Mouse (Mus musculus) kidney, embryonic 14.5 days (tissue): ENCODE data around the gene Ap1ar. TPM values are rescaled to one million over a fixed set of nuclear protein-coding genes. Genes with fewer than 3 reads are reported as not detected.

Experiments
- ATAC-seq: fragments of 200-750 bp; cut with Nextera tagmentation; 2 replicates; pipeline ENCODE4 v1.8.0; 2017; ENCODE audit warnings: moderate number of reproducible peaks, mild to moderate bottlenecking, moderate TSS enrichment, moderate library complexity; ENCODE audit not compliant: low FRiP score, low TSS enrichment
- H3K27ac ChIP-seq: fragments of 300-500 bp; sonication (generic); 2 replicates; pipeline ENCODE4 v1.5.1; 2014; ENCODE audit warnings: low read depth, mild to moderate bottlenecking, low read length, moderate library complexity, mixed read lengths
- H3K27me3 ChIP-seq: fragments of 300-500 bp; sonication (generic); 2 replicates; pipeline ENCODE4 v1.6.1; 2014; ENCODE audit warnings: mild to moderate bottlenecking, low read length; ENCODE audit not compliant: control insufficient read depth, insufficient read depth
- H3K36me3 ChIP-seq: fragments of 300-500 bp; sonication (generic); 2 replicates; pipeline ENCODE4 v1.6.1; 2014; ENCODE audit warnings: low read length, mixed read lengths; ENCODE audit not compliant: control insufficient read depth, insufficient read depth
- H3K4me1 ChIP-seq: fragments of 300-500 bp; sonication (generic); 2 replicates; pipeline ENCODE4 v1.6.1; 2014; ENCODE audit warnings: low read length, mixed read lengths; ENCODE audit not compliant: control insufficient read depth, insufficient read depth
- H3K4me2 ChIP-seq: fragments of 300-500 bp; sonication (generic); replicated peaks from 2 replicates; pipeline ENCODE4 v1.6.1; 2014; ENCODE audit warnings: low read depth, mild to moderate bottlenecking, low read length
- H3K4me3 ChIP-seq: fragments of 300-500 bp; sonication (generic); 2 replicates; pipeline ENCODE4 v1.5.1; 2014; ENCODE audit warnings: mild to moderate bottlenecking, low read length
- H3K9ac ChIP-seq: fragments of 300-500 bp; sonication (generic); 2 replicates; pipeline ENCODE4 v1.6.1; 2014; ENCODE audit warnings: low read depth, mild to moderate bottlenecking, low read length, moderate library complexity
- H3K9me3 ChIP-seq: fragments of 300-500 bp; sonication (generic); 2 replicates; pipeline ENCODE4 v1.6.1; 2016; ENCODE audit warnings: low read length; ENCODE audit not compliant: control insufficient read depth
- WGBS: fragments of 180-500 bp; shearing (Covaris S2); extraction: QIAGEN DNeasy Blood & Tissue Kit; methylation state at CpG from one replicate; pipeline ENCODE4 v1.1.7; 2014; 5-methylcytosine and 5-hydroxymethylcytosine counted together
- polyA plus RNA-seq: library from polyadenylated mRNA; unstranded; fragments of >200 nt; fragmentation: Nextera tagmentation; extraction: Ambion mirVana; gene quantifications from 2 replicates; pipeline ENCODE4 v1.2.1, GENCODE M21; 2014

Ap1ar gene
- polyA plus RNA-seq, 1 experiment from 2014 or later: 60.9 TPM

DNA sequence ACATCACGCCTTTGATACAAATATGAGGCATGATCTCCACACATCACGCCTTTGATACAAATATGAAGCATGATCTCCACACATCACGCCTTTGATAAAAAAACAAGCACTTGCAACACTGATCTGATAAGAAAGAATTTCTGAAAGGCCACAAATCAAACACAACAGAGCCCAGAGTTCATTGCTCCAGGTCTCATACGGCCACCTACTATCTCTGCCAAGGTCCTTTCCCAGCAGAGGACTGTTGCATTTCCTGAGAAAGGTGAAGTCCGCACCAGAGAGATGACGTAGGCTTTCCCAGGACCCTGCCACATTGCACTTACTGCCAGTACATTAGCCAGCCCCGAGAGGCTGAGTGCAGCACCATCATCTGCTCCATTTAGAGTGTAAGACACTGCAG lies 28.2 kb downstream of the Ap1ar start:
- 94% methylated on average over 7 of the region's 7 CpGs for WGBS

DNA sequence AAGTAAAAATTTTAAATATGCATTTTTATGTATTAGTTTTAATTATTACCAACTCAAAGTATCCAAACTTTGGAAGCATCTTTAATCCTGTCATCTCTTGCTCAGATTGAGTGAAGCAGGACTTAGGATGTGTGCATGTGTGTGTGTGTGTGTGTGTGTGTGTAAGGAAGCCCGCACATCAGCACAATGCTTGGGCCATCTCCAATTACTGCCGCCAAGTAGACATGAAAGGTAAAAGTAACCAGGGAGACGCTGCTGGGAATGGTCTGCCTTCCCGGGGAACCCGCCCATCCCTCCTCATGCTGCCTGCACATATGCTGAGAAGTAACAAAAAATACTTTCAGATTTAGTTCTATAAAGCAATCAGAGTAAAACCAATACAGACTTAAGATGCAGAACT lies 29.5 kb downstream of the Ap1ar start:
- H3K9me3 ChIP-seq: no peaks in the 10 kb centered on the region
- H3K36me3 ChIP-seq: peaks cover 43% of the 10 kb centered on the region
- H3K4me2 ChIP-seq: no peak overlapping the region
- no peak for ATAC-seq
- H3K27ac ChIP-seq: no peak overlapping the region
- H3K4me1 ChIP-seq: peaks cover 2% of the 10 kb centered on the region; the same call in 1 of the 2 replicates
- WGBS: 80% methylated on average over 5 of the region's 5 CpGs
- H3K9ac ChIP-seq: no peak overlapping the region
- no peak overlapping the region for H3K4me3 ChIP-seq
- no peaks in the 10 kb centered on the region for H3K27me3 ChIP-seq

More for the DNA sequence above, 28.2 kb downstream of the Ap1ar start:
- no peak overlapping the region for H3K27ac ChIP-seq
- H3K4me1 ChIP-seq: no peaks in the 10 kb centered on the region
- H3K9ac ChIP-seq: no peak overlapping the region
- H3K4me2 ChIP-seq: no peak overlapping the region
- peaks cover 52% of the 10 kb centered on the region for H3K36me3 ChIP-seq
- no peak overlapping the region for H3K4me3 ChIP-seq
- no peaks in the 10 kb centered on the region for H3K27me3 ChIP-seq
- ATAC-seq: no peak
- H3K9me3 ChIP-seq: no peaks in the 10 kb centered on the region

DNA sequence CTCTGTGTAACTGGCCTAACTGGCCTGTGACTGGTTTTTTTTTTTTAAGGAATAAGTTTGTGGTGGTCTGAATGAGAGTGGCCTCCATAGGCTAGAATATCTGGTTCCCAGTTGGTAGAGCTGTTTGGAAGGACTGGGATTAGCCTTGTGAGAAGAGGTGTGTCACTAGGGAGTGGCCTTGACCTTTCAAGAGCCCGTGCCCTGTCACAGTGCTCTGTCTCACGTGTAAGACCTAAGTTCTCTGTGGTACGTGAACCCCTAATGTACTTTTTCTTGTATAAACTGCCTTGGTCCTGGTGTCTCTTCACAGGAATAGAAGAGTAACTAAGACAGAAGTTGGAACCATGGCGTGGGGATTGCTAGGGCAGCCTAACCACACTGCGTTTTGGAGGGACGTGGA lies 31.3 kb downstream of the Ap1ar start:
- Histone ChIP-seq H3K9ac (no peak overlapping the region), H3K4me2 (no peak overlapping the region), H3K4me3 (no peak overlapping the region), H3K27ac (no peak overlapping the region), H3K9me3 (no peaks in the 10 kb centered on the region), H3K36me3 (peaks cover 34% of the 10 kb centered on the region), H3K27me3 (no peaks in the 10 kb centered on the region), H3K4me1 (peaks cover 5% of the 10 kb centered on the region; the same call in 1 of the 2 replicates)
- 90% methylated on average over 6 of the region's 6 CpGs for WGBS
- ATAC-seq: no peak

DNA sequence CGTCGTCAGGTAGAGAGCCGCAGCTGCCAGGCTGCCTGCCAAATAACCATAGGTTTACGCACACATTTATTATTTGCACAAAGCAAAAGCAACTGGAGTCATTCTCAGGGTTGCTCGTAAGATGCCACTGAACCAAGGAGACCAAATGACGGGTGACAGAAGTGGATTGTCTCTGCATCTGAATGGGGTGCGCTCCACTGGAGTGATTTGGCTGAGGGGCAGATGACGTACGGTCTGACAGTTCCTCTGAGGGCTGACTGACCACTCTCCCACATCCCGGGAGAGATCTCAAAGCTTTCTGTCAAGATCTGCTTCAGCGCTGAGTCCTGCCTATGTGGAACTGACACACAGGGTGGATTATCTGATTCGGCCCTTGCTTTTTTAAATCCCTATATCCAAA lies 32.3 kb downstream of the Ap1ar start:
- ATAC-seq: no peak
- H3K27me3 ChIP-seq: no peaks in the 10 kb centered on the region
- peaks cover 28% of the 10 kb centered on the region for H3K36me3 ChIP-seq
- H3K4me3 ChIP-seq: no peak overlapping the region
- H3K4me1 ChIP-seq: peaks cover 5% of the 10 kb centered on the region; the same call in 1 of the 2 replicates
- H3K4me2 ChIP-seq: no peak overlapping the region
- H3K9ac ChIP-seq: no peak overlapping the region
- H3K9me3 ChIP-seq: no peaks in the 10 kb centered on the region
- 87% methylated on average over 12 of the region's 12 CpGs for WGBS
- H3K27ac ChIP-seq: no peak overlapping the region

GRCm38 (mm10) chr3:127804439-127804838 lies 32.9 kb downstream of the Ap1ar start:
- no peak overlapping the region for H3K27ac ChIP-seq
- no peak for ATAC-seq
- no peaks in the 10 kb centered on the region for H3K27me3 ChIP-seq
- no peak overlapping the region for H3K9ac ChIP-seq
- H3K4me2 ChIP-seq: no peak overlapping the region
- peaks cover 5% of the 10 kb centered on the region; the same call in 1 of the 2 replicates for H3K4me1 ChIP-seq
- no peak overlapping the region for H3K4me3 ChIP-seq
- WGBS: 83% methylated on average over 4 of the region's 4 CpGs
- H3K9me3 ChIP-seq: no peaks in the 10 kb centered on the region
- H3K36me3 ChIP-seq: peaks cover 23% of the 10 kb centered on the region

- Histone ChIP-seq H3K4me1 (peaks cover 5% of the 10 kb centered on the region; the same call in 1 of the 2 replicates), H3K4me3 (no peak overlapping the region), H3K36me3 (peaks cover 6% of the 10 kb centered on the region), H3K9me3 (no peaks in the 10 kb centered on the region), H3K27me3 (no peaks in the 10 kb centered on the region), H3K27ac (no peak overlapping the region), H3K4me2 (no peak overlapping the region), H3K9ac (no peak overlapping the region)
- ATAC-seq: no peak
- WGBS: 31% methylated on average over 8 of the region's 8 CpGs
Observed at GRCm38 (mm10) chr3:127802814-127803213, 34.5 kb downstream of the Ap1ar start.

DNA sequence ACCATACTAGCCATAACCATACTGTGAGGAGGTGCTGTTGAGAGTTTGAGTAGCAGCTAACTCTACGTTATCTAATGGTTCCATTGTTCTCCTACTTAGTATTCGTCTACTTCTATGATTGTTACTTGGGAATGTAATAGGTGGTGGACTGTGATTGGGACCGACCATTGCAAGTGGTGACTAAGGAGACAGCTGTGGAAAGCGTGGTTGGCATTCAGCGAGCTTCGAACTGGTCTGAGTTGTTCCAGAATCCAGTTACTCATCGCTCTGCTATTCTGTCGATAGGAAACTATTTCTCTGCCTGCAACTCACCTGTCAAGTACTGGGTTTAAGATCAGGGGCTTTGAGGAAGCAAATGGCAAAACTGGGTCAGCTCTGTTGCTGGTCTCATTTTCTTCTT lies 36.2 kb downstream of the Ap1ar start:
- no peaks in the 10 kb centered on the region for H3K27me3 ChIP-seq
- no peak overlapping the region for H3K4me3 ChIP-seq
- H3K27ac ChIP-seq: no peak overlapping the region
- no peaks in the 10 kb centered on the region for H3K9me3 ChIP-seq
- no peaks in the 10 kb centered on the region for H3K36me3 ChIP-seq
- H3K4me2 ChIP-seq: no peak overlapping the region
- peaks cover 5% of the 10 kb centered on the region; the same call in 1 of the 2 replicates for H3K4me1 ChIP-seq
- no peak overlapping the region for H3K9ac ChIP-seq
- ATAC-seq: no peak
- 93% methylated on average over 8 of the region's 8 CpGs for WGBS

DNA sequence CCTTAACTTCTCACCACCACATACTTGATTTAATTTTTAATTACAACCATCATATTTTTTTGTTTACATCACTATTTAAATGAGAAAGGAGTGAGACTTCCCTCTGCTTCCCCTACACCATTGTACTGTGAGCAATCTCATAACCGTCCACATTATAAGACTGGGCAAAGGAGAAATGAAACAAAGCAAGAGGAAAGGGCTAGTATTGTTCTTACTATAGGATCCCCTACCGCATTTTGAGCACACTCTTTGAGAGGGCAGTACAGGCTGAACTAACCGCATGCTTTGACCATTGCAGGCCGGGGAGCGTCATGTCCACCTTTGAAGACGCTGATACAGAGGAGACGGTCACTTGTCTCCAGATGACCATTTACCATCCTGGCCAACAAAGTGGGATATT lies 41.1 kb downstream of the Ap1ar start:
- H3K36me3 ChIP-seq: no peaks in the 10 kb centered on the region
- H3K9ac ChIP-seq: no peak overlapping the region
- H3K4me2 ChIP-seq: no peak overlapping the region
- no peak overlapping the region for H3K27ac ChIP-seq
- H3K4me3 ChIP-seq: no peak overlapping the region
- H3K4me1 ChIP-seq: no peaks in the 10 kb centered on the region; the same call in 1 of the 2 replicates
- no peak for ATAC-seq
- H3K27me3 ChIP-seq: no peaks in the 10 kb centered on the region; the same call in 1 of the 2 replicates
- WGBS: 97% methylated on average over 7 of the region's 7 CpGs
- H3K9me3 ChIP-seq: no peaks in the 10 kb centered on the region

DNA sequence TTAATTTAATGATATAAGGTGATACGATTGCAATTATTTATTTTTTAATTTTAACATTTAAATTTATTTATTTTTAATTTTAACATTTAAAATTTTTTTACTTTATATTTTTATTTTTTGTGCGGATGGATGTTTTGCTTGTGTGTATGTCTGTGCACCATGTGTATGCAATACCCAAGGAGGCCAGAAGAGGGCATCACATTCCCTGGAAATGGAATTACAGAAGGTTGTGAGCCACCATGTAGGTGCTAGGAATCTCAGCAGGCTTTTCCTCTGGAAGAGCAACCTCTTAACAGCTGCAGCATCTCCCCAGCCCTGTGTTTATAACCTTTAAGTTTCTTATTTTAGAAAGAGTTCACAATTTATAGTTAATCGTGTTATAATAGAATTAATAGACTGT lies 41.6 kb downstream of the Ap1ar start:
- Histone ChIP-seq H3K9ac (no peak overlapping the region), H3K27me3 (no peaks in the 10 kb centered on the region; the same call in 1 of the 2 replicates), H3K4me2 (no peak overlapping the region), H3K9me3 (no peaks in the 10 kb centered on the region), H3K4me3 (no peak overlapping the region), H3K36me3 (no peaks in the 10 kb centered on the region), H3K4me1 (no peaks in the 10 kb centered on the region; the same call in 1 of the 2 replicates), H3K27ac (no peak overlapping the region)
- ATAC-seq: no peak
- 96% methylated on average over 3 of the region's 3 CpGs for WGBS
